Mouse (Mus musculus): ENCODE data around the gene Fbxl5. TPM values are rescaled to one million over a fixed set of nuclear protein-coding genes. Genes with fewer than 3 reads are reported as not detected.

The Fbxl5 gene
- total RNA-seq, 2 experiments from 2014 or later = 33.0 to 35.4 TPM

- no peak for TF ChIP-seq CTCF (IDR thresholded peaks at IDR 0.05)
- DNase-seq = no peak
- intact Hi-C loops (cut with DNase I) = no loop called here
Observed at GRCm38 (mm10) chr5:43822824-43823223, 1.4 kb upstream of the Fbxl5 start.

GRCm38 (mm10) chr5:43822199-43822598 is 761 bp upstream of the Fbxl5 start:
- H3K27ac ChIP-seq = no peak overlapping the region
- no peak for DNase-seq

More at GRCm38 (mm10) chr5:43822824-43823223, 1.4 kb upstream of the Fbxl5 start:
- H3K27ac ChIP-seq = no peak overlapping the region
- H3K4me3 ChIP-seq = no peak overlapping the region

GRCm38 (mm10) chr5:43820785-43821184 is 653 bp downstream of the Fbxl5 start:
- Histone ChIP-seq H3K4me3 (no peak overlapping the region), H3K27ac (no peak overlapping the region)
- no peak for DNase-seq
- intact Hi-C loops (cut with DNase I) = no loop called here
- no peak for TF ChIP-seq CTCF (IDR thresholded peaks at IDR 0.05)

More at GRCm38 (mm10) chr5:43822199-43822598, 761 bp upstream of the Fbxl5 start:
- H3K4me3 ChIP-seq = no peak overlapping the region
- TF ChIP-seq CTCF (IDR thresholded peaks at IDR 0.05) = no peak
- intact Hi-C loops (cut with DNase I) = no loop called here

GRCm38 (mm10) chr5:43818695-43819094 is 2.7 kb downstream of the Fbxl5 start, which contains the start of gene Bst1:
TSS of gene Bst1 (plus strand) at chr5:43818885.
- H3K27ac ChIP-seq = no peak within 1 kb of the TSS
- intact Hi-C loops (cut with DNase I) = no loop called here
- peak; percentile 28 for DNase-seq
- no peak for TF ChIP-seq CTCF (IDR thresholded peaks at IDR 0.05)
- no peak within 1 kb of the TSS for H3K4me3 ChIP-seq

- no peak for DNase-seq
- H3K4me3 ChIP-seq = no peak overlapping the region
- no peak for TF ChIP-seq CTCF (IDR thresholded peaks at IDR 0.05)
- intact Hi-C loops (cut with DNase I) = no loop called here
- H3K27ac ChIP-seq = no peak overlapping the region
Observed at GRCm38 (mm10) chr5:43815769-43816168, 5.7 kb downstream of the Fbxl5 start.

- no peak overlapping the region for H3K4me3 ChIP-seq
- no peak for DNase-seq
Observed at GRCm38 (mm10) chr5:43814536-43814935, 6.9 kb downstream of the Fbxl5 start.

GRCm38 (mm10) chr5:43810427-43811062 is 10.9 kb downstream of the Fbxl5 start:
- intact Hi-C loops (cut with DNase I) = no loop called here
- Histone ChIP-seq H3K4me3 (no peak overlapping the region), H3K27ac (no peak overlapping the region)
- TF ChIP-seq CTCF (IDR thresholded peaks at IDR 0.05) = no peak
- DNase-seq = no peak

More at GRCm38 (mm10) chr5:43814536-43814935, 6.9 kb downstream of the Fbxl5 start:
- intact Hi-C loops (cut with DNase I) = no loop called here
- no peak overlapping the region for H3K27ac ChIP-seq
- TF ChIP-seq CTCF (IDR thresholded peaks at IDR 0.05) = no peak

- peak overlapping the region; percentile 44 for H3K27ac ChIP-seq
- H3K4me3 ChIP-seq = peak overlapping the region; percentile 72
- TF ChIP-seq CTCF (IDR thresholded peaks at IDR 0.05) = no peak
- intact Hi-C loops (cut with DNase I) = no loop called here
- DNase-seq = peak; percentile 82
Observed at GRCm38 (mm10) chr5:43807744-43808696, 13.4 kb downstream of the Fbxl5 start.

GRCm38 (mm10) chr5:43806914-43807313 is 14.5 kb downstream of the Fbxl5 start:
- Histone ChIP-seq H3K4me3 (no peak overlapping the region), H3K27ac (no peak overlapping the region)
- intact Hi-C loops (cut with DNase I) = no loop called here
- TF ChIP-seq CTCF (IDR thresholded peaks at IDR 0.05) = no peak
- no peak for DNase-seq

GRCm38 (mm10) chr5:43806340-43806739 is 15.1 kb downstream of the Fbxl5 start:
- H3K27ac ChIP-seq = no peak overlapping the region
- intact Hi-C loops (cut with DNase I) = no loop called here
- H3K4me3 ChIP-seq = no peak overlapping the region
- DNase-seq = no peak
- no peak for TF ChIP-seq CTCF (IDR thresholded peaks at IDR 0.05)

GRCm38 (mm10) chr5:43805401-43805800 is 16.0 kb downstream of the Fbxl5 start:
- Histone ChIP-seq H3K4me3 (no peak overlapping the region), H3K27ac (no peak overlapping the region)
- intact Hi-C loops (cut with DNase I) = no loop called here
- no peak for DNase-seq
- TF ChIP-seq CTCF (IDR thresholded peaks at IDR 0.05) = no peak

GRCm38 (mm10) chr5:43801798-43802197 is 19.6 kb downstream of the Fbxl5 start:
- H3K27ac ChIP-seq = no peak overlapping the region
- no peak for TF ChIP-seq CTCF (IDR thresholded peaks at IDR 0.05)
- intact Hi-C loops (cut with DNase I) = no loop called here

GRCm38 (mm10) chr5:43801253-43801652 is 20.2 kb downstream of the Fbxl5 start:
- intact Hi-C loops (cut with DNase I) = no loop called here
- H3K4me3 ChIP-seq = no peak overlapping the region
- H3K27ac ChIP-seq = no peak overlapping the region
- no peak for DNase-seq
- TF ChIP-seq CTCF (IDR thresholded peaks at IDR 0.05) = no peak

More at GRCm38 (mm10) chr5:43801798-43802197, 19.6 kb downstream of the Fbxl5 start:
- H3K4me3 ChIP-seq = no peak overlapping the region
- DNase-seq = no peak

Data from gastrocnemius, adult 2 months (tissue).